Mouse (Mus musculus) cerebellum, adult 2 months (tissue): ENCODE data around the gene D17Wsu92e.

Source experiments
- CTCF ChIP-seq: fragments of 200-500 bp; IDR thresholded peaks from 2 replicates; pipeline ENCODE4 v1.5.1; 2011; ENCODE audit warnings: low read depth, mild to moderate bottlenecking, control low read depth, low read length, moderate library complexity, borderline replicate concordance; ENCODE audit not compliant: insufficient read depth
- POLR2A ChIP-seq: fragments of 200-500 bp; IDR thresholded peaks from 2 replicates; pipeline ENCODE4 v1.6.1; 2011; ENCODE audit warnings: low read length, control low read depth, borderline replicate concordance; ENCODE audit not compliant: insufficient read depth

GRCm38 (mm10) chr17:27796780-27797179 is 23.7 kb downstream of the D17Wsu92e start:
- TF ChIP-seq CTCF (no peak), POLR2A (no peak)
